Mouse (Mus musculus) forebrain, embryonic 14.5 days (tissue): Measurements from ENCODE around the gene Fstl4. TPM values are rescaled to one million over a fixed set of nuclear protein-coding genes. Genes with fewer than 3 reads are reported as not detected.

Experiments
- ATAC-seq: fragments of 200-750 bp; cut with Nextera tagmentation; 2 replicates; pipeline ENCODE4 v1.8.0; 2017; ENCODE audit warnings: mild to moderate bottlenecking, moderate library complexity
- DNase-seq: peaks from one replicate; pipeline ENCODE4 v3.0.0-alpha.2; 2015; ENCODE audit warnings: low spot score
- H3K27ac ChIP-seq: fragments of 300-500 bp; sonication (generic); 2 replicates; pipeline ENCODE4 v1.5.1; 2014; ENCODE audit warnings: low read depth, mild to moderate bottlenecking, control low read depth, low read length, moderate library complexity
- H3K27me3 ChIP-seq: fragments of 300-500 bp; sonication (generic); replicated peaks from 2 replicates; pipeline ENCODE4 v1.6.1; 2014; ENCODE audit warnings: low read length, control low read depth, mixed read lengths; ENCODE audit not compliant: control insufficient read depth, insufficient read depth
- H3K36me3 ChIP-seq: fragments of 300-500 bp; sonication (generic); 2 replicates; pipeline ENCODE4 v1.6.1; 2014; ENCODE audit warnings: low read length, control low read depth; ENCODE audit not compliant: control insufficient read depth, insufficient read depth
- H3K4me1 ChIP-seq: fragments of 300-500 bp; sonication (generic); 2 replicates; pipeline ENCODE4 v1.6.1; 2014; ENCODE audit warnings: antibody characterized with exemption, low read length, control low read depth; ENCODE audit not compliant: control insufficient read depth, insufficient read depth
- H3K4me2 ChIP-seq: fragments of 300-500 bp; sonication (generic); 2 replicates; pipeline ENCODE4 v1.6.1; 2014; ENCODE audit warnings: mild to moderate bottlenecking, control low read depth, low read length
- H3K4me3 ChIP-seq: fragments of 300-500 bp; sonication (generic); 2 replicates; pipeline ENCODE4 v1.5.1; 2014; ENCODE audit warnings: low read depth, low read length, control low read depth
- H3K9ac ChIP-seq: fragments of 300-500 bp; sonication (generic); 2 replicates; pipeline ENCODE4 v1.6.1; 2014; ENCODE audit warnings: mild to moderate bottlenecking, low read length, control low read depth, moderate library complexity
- H3K9me3 ChIP-seq: fragments of 300-500 bp; sonication (generic); replicated peaks from 2 replicates; pipeline ENCODE4 v1.6.1; 2016; ENCODE audit warnings: low read length, control low read depth, mixed read lengths; ENCODE audit not compliant: control insufficient read depth
- WGBS: fragments of 180-500 bp; shearing (Covaris S2); extraction: QIAGEN DNeasy Blood & Tissue Kit; methylation state at CpG from one replicate; pipeline ENCODE4 v1.1.7; 2014; 5-methylcytosine and 5-hydroxymethylcytosine counted together
- polyA plus RNA-seq: library from polyadenylated mRNA; unstranded; fragments of >200 nt; fragmentation: Nextera tagmentation; extraction: Ambion mirVana; gene quantifications from 2 replicates; pipeline ENCODE4 v1.2.1, GENCODE M21; 2014

Fstl4 gene
- polyA plus RNA-seq, 1 experiment from 2014 or later: 2.4 TPM

- no peak overlapping the region for H3K9ac ChIP-seq
- H3K27ac ChIP-seq: no peak overlapping the region
- WGBS: 43% methylated on average over 16 of the region's 16 CpGs
- no peak overlapping the region for H3K4me3 ChIP-seq
- H3K4me2 ChIP-seq: no peak overlapping the region
- no peaks in the 10 kb centered on the region; the same call in 1 of the 2 replicates for H3K4me1 ChIP-seq
- H3K27me3 ChIP-seq: no peaks in the 10 kb centered on the region
- peak; percentile 40; the same call in 1 of the 2 replicates for ATAC-seq
- DNase-seq: peak; percentile 48
- H3K36me3 ChIP-seq: no peaks in the 10 kb centered on the region
- no peaks in the 10 kb centered on the region for H3K9me3 ChIP-seq
Measured at GRCm38 (mm10) chr11:53068479-53069065, 304.1 kb downstream of the Fstl4 start.

- WGBS: 62% methylated on average over 6 of the region's 6 CpGs
- Histone ChIP-seq H3K9me3 (no peaks in the 10 kb centered on the region), H3K4me2 (no peak overlapping the region), H3K4me3 (no peak overlapping the region), H3K4me1 (no peaks in the 10 kb centered on the region; the same call in 1 of the 2 replicates), H3K27ac (no peak overlapping the region), H3K9ac (no peak overlapping the region), H3K27me3 (no peaks in the 10 kb centered on the region), H3K36me3 (no peaks in the 10 kb centered on the region)
- ATAC-seq (no peak), DNase-seq (no peak)
Measured at GRCm38 (mm10) chr11:53069751-53070150, 305.3 kb downstream of the Fstl4 start.

GRCm38 (mm10) chr11:53071602-53072001, 307.2 kb downstream of the Fstl4 start:
- H3K9me3 ChIP-seq: no peaks in the 10 kb centered on the region
- H3K36me3 ChIP-seq: no peaks in the 10 kb centered on the region
- ATAC-seq: no peak
- DNase-seq: no peak
- H3K4me1 ChIP-seq: no peaks in the 10 kb centered on the region; the same call in 1 of the 2 replicates
- no peak overlapping the region for H3K9ac ChIP-seq
- H3K4me3 ChIP-seq: no peak overlapping the region
- H3K27ac ChIP-seq: no peak overlapping the region
- no peaks in the 10 kb centered on the region for H3K27me3 ChIP-seq
- WGBS: 88% methylated on average over 1 of the region's 1 CpGs
- H3K4me2 ChIP-seq: no peak overlapping the region

GRCm38 (mm10) chr11:53077641-53078040, 313.2 kb downstream of the Fstl4 start:
- 85% methylated on average over 7 of the region's 7 CpGs for WGBS
- Histone ChIP-seq H3K4me2 (no peak overlapping the region), H3K36me3 (no peaks in the 10 kb centered on the region), H3K27ac (no peak overlapping the region), H3K4me3 (no peak overlapping the region), H3K9me3 (no peaks in the 10 kb centered on the region), H3K9ac (no peak overlapping the region), H3K27me3 (no peaks in the 10 kb centered on the region), H3K4me1 (no peaks in the 10 kb centered on the region)
- ATAC-seq: no peak
- no peak for DNase-seq

- DNase-seq (no peak), ATAC-seq (no peak)
- no peaks in the 10 kb centered on the region for H3K9me3 ChIP-seq
- H3K27me3 ChIP-seq: no peaks in the 10 kb centered on the region
- H3K4me3 ChIP-seq: no peak overlapping the region
- H3K36me3 ChIP-seq: no peaks in the 10 kb centered on the region
- no peak overlapping the region for H3K27ac ChIP-seq
- no peak overlapping the region for H3K4me2 ChIP-seq
- no peaks in the 10 kb centered on the region for H3K4me1 ChIP-seq
- no peak overlapping the region for H3K9ac ChIP-seq
- 75% methylated on average over 7 of the region's 7 CpGs for WGBS
Measured at GRCm38 (mm10) chr11:53078419-53079334, 314.2 kb downstream of the Fstl4 start.

- WGBS: 91% methylated on average over 6 of the region's 6 CpGs
- no peaks in the 10 kb centered on the region for H3K4me1 ChIP-seq
- ATAC-seq: no peak
- no peaks in the 10 kb centered on the region for H3K27me3 ChIP-seq
- DNase-seq: no peak
- H3K36me3 ChIP-seq: no peaks in the 10 kb centered on the region
- H3K9me3 ChIP-seq: no peaks in the 10 kb centered on the region
- H3K27ac ChIP-seq: no peak overlapping the region
- H3K9ac ChIP-seq: no peak overlapping the region
- H3K4me3 ChIP-seq: no peak overlapping the region
- H3K4me2 ChIP-seq: no peak overlapping the region
Measured at GRCm38 (mm10) chr11:53081310-53081709, 316.9 kb downstream of the Fstl4 start.

- H3K4me2 ChIP-seq: no peak overlapping the region
- no peak overlapping the region for H3K4me3 ChIP-seq
- no peaks in the 10 kb centered on the region for H3K27me3 ChIP-seq
- no peaks in the 10 kb centered on the region for H3K4me1 ChIP-seq
- H3K27ac ChIP-seq: no peak overlapping the region
- ATAC-seq: no peak
- WGBS: 71% methylated on average over 6 of the region's 6 CpGs
- H3K9ac ChIP-seq: no peak overlapping the region
- DNase-seq: no peak
- no peaks in the 10 kb centered on the region for H3K9me3 ChIP-seq
- no peaks in the 10 kb centered on the region for H3K36me3 ChIP-seq
Measured at GRCm38 (mm10) chr11:53085367-53085766, 320.9 kb downstream of the Fstl4 start.

- WGBS: 78% methylated on average over 9 of the region's 9 CpGs
- Histone ChIP-seq H3K9me3 (no peaks in the 10 kb centered on the region), H3K27ac (no peak overlapping the region), H3K36me3 (no peaks in the 10 kb centered on the region), H3K27me3 (no peaks in the 10 kb centered on the region), H3K4me2 (no peak overlapping the region), H3K9ac (no peak overlapping the region), H3K4me3 (no peak overlapping the region), H3K4me1 (no peaks in the 10 kb centered on the region)
- no peak for DNase-seq
- no peak for ATAC-seq
Measured at GRCm38 (mm10) chr11:53085858-53086565, 321.6 kb downstream of the Fstl4 start.
